Mouse (Mus musculus): ENCODE measurements around the gene Gm9780. TPM values are rescaled to one million over a fixed set of nuclear protein-coding genes. Genes with fewer than 3 reads are reported as not detected.
"Not testable (repeated sequence)": the region's sequence is repeated elsewhere in the genome, so short reads cannot be mapped to it uniquely, and the experiment has no call there.

Gene Gm9780
- 1 to 10 TPM; 3.4 to 8.0 TPM for total RNA-seq (2021)
- long read RNA-seq, experiment 1, partial matches to known transcripts: 0 of 4 reads
- long read RNA-seq, experiment 1, other reads (novel, unspliced or antisense): 2 of 4 reads
- long read RNA-seq, experiment 2: 0 reads

- not testable (repeated sequence) for DNase-seq (ENCODE audit: low spot score in 2 of 2)
These were observed at the start of gene Gm9780 for GRCm38 (mm10) chr14:26042611-26043010. Gene Gm9780, minus strand, starts transcription at chr14:26042711.

DNA sequence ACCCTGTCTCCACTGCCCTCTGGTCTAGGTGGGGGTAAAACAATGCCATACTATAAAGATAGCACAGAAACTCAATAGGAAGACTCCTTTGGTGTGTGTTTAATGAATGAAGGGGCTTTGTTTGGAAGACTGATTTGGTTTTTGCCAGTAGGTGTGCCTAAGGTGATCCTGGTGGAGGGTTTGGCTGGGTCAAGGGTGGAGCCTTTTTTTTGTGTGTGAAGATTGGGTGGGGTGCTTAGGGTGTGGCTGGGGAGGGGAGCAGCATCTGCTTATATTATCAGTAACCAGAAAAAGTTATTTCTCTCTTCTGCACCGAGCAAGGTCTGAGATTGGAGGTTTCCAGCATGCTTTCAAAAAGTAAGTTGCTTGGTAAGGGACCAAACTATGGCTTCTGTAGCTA lies 39.5 kb upstream of the Gm9780 start, which contains the start of gene Cphx3:
TSS of gene Cphx3 (plus strand) at position 301 of the 400 bp plus-strand sequence.
- DNase-seq (ENCODE audit: low spot score in 2 of 2): not testable (repeated sequence)

GRCm38 (mm10) chr14:26081216-26081615 lies 38.7 kb upstream of the Gm9780 start, which contains the start of gene Cphx2:
Gene Cphx2, plus strand, starts transcription at chr14:26081516.
- not testable (repeated sequence) for DNase-seq (ENCODE audit: low spot score in 2 of 2)

DNA sequence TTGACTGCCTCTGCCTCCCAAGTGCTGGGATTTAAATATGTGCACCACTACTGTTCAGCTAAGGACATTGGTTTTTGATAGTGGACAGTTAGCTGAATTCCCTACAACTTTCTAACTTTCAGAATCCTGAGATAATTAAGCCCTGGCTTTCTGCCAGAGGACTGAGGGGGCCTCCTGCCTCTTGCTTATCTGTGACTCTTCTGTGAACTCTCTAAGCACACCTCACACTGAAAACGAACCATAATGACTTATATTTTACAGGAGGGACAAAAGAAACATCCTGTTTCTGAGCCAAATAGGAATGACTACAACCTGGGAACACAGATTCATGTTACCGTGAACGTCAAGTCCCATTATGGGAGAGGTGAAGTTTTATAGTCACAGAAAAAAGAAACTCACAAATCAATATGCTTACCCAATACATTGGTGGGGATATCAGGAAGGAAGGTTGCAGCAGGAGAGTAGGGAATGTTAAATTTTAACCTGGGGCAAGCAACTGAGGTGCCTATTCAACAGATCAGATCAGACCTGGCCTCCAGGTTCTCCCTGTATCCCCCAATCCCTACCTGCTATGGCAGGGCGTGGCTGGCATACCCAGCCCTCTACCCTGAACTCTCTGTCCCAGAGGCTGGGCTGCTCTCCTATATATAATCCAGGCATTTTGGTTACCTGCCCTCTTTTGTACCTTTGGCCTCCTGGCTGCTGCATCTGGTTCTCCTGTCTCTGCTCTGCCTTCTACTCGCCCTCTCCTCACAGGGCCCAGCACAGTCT lies 34.3 kb upstream of the Gm9780 start:
- not testable (repeated sequence) for DNase-seq (ENCODE audit: low spot score in 2 of 2)

GRCm38 (mm10) chr14:26067325-26067633 lies 24.8 kb upstream of the Gm9780 start, which contains the start of gene Tmem254c:
Gene Tmem254c, minus strand, starts transcription at chr14:26067355.
- not testable (repeated sequence) for DNase-seq (ENCODE audit: low spot score in 2 of 2)

- not testable (repeated sequence) for DNase-seq (ENCODE audit: low spot score in 2 of 2)
These were observed 24.2 kb upstream of the Gm9780 start for GRCm38 (mm10) chr14:26066574-26067324.

- not testable (repeated sequence) for DNase-seq (ENCODE audit: low spot score in 2 of 2)
These were observed 16.9 kb upstream of the Gm9780 start for GRCm38 (mm10) chr14:26059362-26059761.

GRCm38 (mm10) chr14:26058184-26058583 lies 15.7 kb upstream of the Gm9780 start:
- not testable (repeated sequence) for DNase-seq (ENCODE audit: low spot score in 2 of 2)

- not testable (repeated sequence) for DNase-seq (ENCODE audit: low spot score in 2 of 2)
These were observed 6.3 kb upstream of the Gm9780 start for GRCm38 (mm10) chr14:26048767-26049166.

DNA sequence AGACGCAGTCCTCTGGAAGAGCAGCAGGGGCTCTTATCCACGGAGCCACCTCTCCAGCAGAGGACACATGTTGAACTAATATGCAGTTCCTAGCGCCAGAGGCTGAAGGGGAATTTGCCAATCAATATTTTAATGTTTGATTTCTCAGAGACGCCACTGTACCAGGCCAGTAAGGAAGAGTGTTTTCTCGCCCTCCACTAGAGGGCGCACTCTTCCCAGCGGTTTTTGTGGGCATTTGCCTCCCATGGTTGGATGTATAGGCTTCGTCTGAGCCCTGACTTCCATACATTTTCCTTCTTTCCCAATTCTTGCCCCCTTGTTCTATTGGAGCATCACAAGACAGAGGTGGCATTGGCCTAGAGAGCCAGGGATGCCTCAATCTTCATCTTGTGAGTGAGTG lies 4.5 kb upstream of the Gm9780 start:
- not testable (repeated sequence) for DNase-seq (ENCODE audit: low spot score in 2 of 2)

GRCm38 (mm10) chr14:26045007-26045406 lies 2.5 kb upstream of the Gm9780 start:
- DNase-seq (ENCODE audit: low spot score in 2 of 2): not testable (repeated sequence)

DNA sequence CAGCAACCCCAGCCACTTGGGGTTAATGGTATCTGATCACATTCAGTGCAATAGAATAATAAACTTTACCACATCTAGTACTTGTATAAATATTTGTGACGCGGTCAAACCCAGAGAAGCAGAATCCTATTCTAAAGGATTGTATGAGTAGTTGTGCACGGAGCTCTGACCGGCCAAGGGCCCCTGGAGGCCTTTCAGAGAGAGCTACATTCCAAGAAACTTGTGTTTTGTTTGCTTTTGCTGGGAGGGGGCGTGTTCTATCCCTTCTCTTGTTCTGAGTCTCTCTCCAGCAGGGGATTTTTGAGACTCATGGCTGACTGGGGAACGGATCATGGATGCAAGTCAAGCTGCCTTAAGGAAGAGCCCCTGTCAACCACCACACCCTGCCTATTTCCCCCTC lies 7.1 kb downstream of the Gm9780 start:
- not testable (repeated sequence) for DNase-seq (ENCODE audit: low spot score in 2 of 2)

- DNase-seq (ENCODE audit: low spot score in 2 of 2): not testable (repeated sequence)
These were observed 8.1 kb downstream of the Gm9780 start for GRCm38 (mm10) chr14:26034364-26034763.

DNA sequence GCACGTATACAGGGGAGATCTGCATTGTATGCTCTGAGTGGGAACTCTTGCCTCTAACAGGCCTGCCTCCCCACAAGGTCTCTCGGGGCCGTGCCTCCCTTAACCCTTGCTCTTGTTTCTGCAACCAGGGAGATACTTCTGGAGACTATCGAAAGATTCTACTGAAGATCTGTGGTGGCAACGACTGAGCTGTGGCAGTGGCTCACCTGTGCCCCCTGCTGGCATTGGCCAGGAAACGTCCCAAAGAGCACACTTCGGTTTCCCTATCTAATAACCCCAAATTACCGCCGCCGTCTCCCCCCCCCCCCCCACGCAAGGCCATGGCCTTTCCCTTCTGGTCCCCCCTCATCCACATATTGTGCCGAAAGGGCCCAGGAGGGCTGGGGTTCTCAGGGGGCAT lies 16.9 kb downstream of the Gm9780 start:
- not testable (repeated sequence) for DNase-seq (ENCODE audit: low spot score in 2 of 2)

GRCm38 (mm10) chr14:26022831-26023230 lies 19.7 kb downstream of the Gm9780 start:
- not testable (repeated sequence) for DNase-seq (ENCODE audit: low spot score in 2 of 2)

DNA sequence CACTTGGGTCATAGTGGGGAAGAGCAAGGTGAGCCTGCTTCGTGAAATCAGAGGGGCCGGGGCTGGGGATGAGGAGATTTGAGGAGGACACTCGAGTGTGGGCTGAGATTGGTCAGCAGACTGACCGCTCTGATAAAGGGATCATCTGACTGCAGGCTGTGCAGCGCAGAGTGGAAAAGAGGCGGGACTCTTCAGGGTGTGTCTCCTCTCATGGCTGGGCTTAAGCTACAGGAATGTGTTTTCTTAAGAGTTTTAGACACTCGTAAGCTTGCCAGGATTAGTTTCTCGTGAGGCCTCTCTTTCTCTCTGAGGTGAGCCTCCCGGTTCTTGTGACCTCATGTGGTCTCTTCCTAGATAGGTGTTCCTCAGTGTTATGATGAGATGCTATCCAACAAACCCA lies 21.0 kb downstream of the Gm9780 start:
- not testable (repeated sequence) for DNase-seq (ENCODE audit: low spot score in 2 of 2)

GRCm38 (mm10) chr14:26016414-26016813 lies 26.1 kb downstream of the Gm9780 start:
- DNase-seq (ENCODE audit: low spot score in 2 of 2): not testable (repeated sequence)

GRCm38 (mm10) chr14:26007462-26007861 lies 35.0 kb downstream of the Gm9780 start:
- DNase-seq (ENCODE audit: low spot score in 2 of 2): not testable (repeated sequence)

GRCm38 (mm10) chr14:25981880-25982279 lies 60.6 kb downstream of the Gm9780 start:
- DNase-seq (ENCODE audit: low spot score in 2 of 2): not testable (repeated sequence)

GRCm38 (mm10) chr14:25979242-25979941 lies 63.1 kb downstream of the Gm9780 start:
- not testable (repeated sequence) for DNase-seq (ENCODE audit: low spot score in 2 of 2)
